Comparison of ENCODE assay signal across 14 mouse cellular contexts in the genomic region with DNA sequence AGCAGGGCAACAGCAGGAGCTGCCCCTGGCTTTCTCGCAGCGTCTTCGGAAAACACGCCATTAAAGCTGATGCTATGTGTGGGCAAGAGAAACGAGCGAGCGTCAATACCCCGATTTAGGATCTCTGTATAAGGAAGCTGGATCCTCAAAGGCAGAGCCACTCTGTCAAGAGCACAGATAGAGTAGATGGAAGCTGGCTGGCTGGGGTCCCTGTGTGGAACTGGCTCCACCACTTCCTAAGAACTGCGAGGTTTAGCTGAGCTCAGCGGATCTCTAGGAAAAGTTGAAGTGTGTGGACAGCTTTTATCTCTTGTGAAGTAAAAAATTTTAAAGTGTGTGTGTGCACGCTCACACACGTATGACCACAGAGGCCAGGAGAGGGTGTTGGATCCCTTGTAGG.
DNase-seq lines count a peak whose midpoint lies in the region; ATAC-seq and TF ChIP-seq lines count a peak whose summit lies in the region.
"Had no signal": no experiment of that assay in that cellular context is flagged by ENCODE, and none has a peak within 500 bp of the region (broad histone marks: within the 10 kb centered on the region; RNA-seq: fewer than 3 reads in every experiment).

No protein-coding gene starts in this region.

- H3K4me2 ChIP-seq in intestine, embryonic 15.5 days (replicated peaks), result no peak overlapping the region
- H3K4me2 ChIP-seq in intestine, postnatal 0 days (replicated peaks; ENCODE audit: low read depth), result no peak overlapping the region
- H3K4me2 ChIP-seq in midbrain, embryonic 11.5 days, result no peak overlapping the region
- H3K4me2 ChIP-seq: embryonic facial prominence, embryonic 13.5 days had no signal

- peaks cover 10% of the 10 kb centered on the region; the same call in 1 of the 2 replicates for H3K4me1 ChIP-seq in intestine, embryonic 15.5 days (replicated peaks)
- H3K4me1 ChIP-seq in intestine, postnatal 0 days (replicated peaks; ENCODE audit: control insufficient read depth, insufficient read depth, low read length), result no peaks in the 10 kb centered on the region; the same call in 1 of the 2 replicates
- peaks cover 19% of the 10 kb centered on the region for H3K4me1 ChIP-seq in midbrain, embryonic 10.5 days
- peaks cover 8% of the 10 kb centered on the region; the same call in 1 of the 2 replicates for H3K4me1 ChIP-seq in midbrain, embryonic 11.5 days (ENCODE audit: control insufficient read depth, insufficient read depth, low read length)
- peaks cover 39% of the 10 kb centered on the region for H3K4me1 ChIP-seq in olfactory bulb, adult 2 months (ENCODE audit: control insufficient read depth, insufficient read depth, low read length)
- H3K4me1 ChIP-seq: megakaryocyte, embryonic 14.5 days had no signal

- 75% methylated on average over 12 of the region's 12 CpGs for WGBS in intestine, embryonic 15.5 days
- 84% methylated on average over 12 of the region's 12 CpGs for WGBS in intestine, postnatal 0 days
- 88% methylated on average over 12 of the region's 12 CpGs for WGBS in midbrain, embryonic 10.5 days
- 92% methylated on average over 12 of the region's 12 CpGs for WGBS in midbrain, embryonic 11.5 days
- 58% methylated on average over 12 of the region's 12 CpGs for WGBS in olfactory bulb, adult 2 months

- 0 out of 2 replicates have a peak overlapping the region, but pooled peaks have one; percentile 3 for H3K27ac ChIP-seq in intestine, embryonic 15.5 days
- H3K27ac ChIP-seq in intestine, postnatal 0 days (ENCODE audit: low read depth, low read length), result no peak overlapping the region
- H3K27ac ChIP-seq in midbrain, embryonic 10.5 days (replicated peaks), result 0 out of 2 replicates have a peak overlapping the region, but pooled peaks have one; percentile 23
- no peak overlapping the region for H3K27ac ChIP-seq in midbrain, embryonic 11.5 days (ENCODE audit: low read depth, low read length)
- peak overlapping the region; percentile 73 for H3K27ac ChIP-seq in olfactory bulb, adult 2 months (ENCODE audit: insufficient read depth, low read depth, low read length)
- H3K27ac ChIP-seq: embryonic facial prominence, embryonic 13.5 days had no signal

- DNase-seq in heart, adult 11 months, result peak; percentile 88
- no peak for DNase-seq in heart, postnatal 25 days (ENCODE audit: low spot score)
- DNase-seq in midbrain, embryonic 10.5 days (ENCODE audit: low spot score), result no peak
- no peak for DNase-seq in midbrain, embryonic 11.5 days (ENCODE audit: low spot score, missing footprints)
- DNase-seq: adrenal gland, postnatal 36 days; cerebellum, adult 11-12 months; gastrocnemius, postnatal 25 days; right cerebral cortex, postnatal 25 days; thymus, adult 18-20 months had no signal

- intact Hi-C loops in heart, postnatal 25 days (cut with DNase I), result loop anchor here (5.0 kb wide), 1 partner anchor 85 kb away; no protein-coding TSS in a partner anchor

- no peaks in the 10 kb centered on the region for H3K36me3 ChIP-seq in intestine, embryonic 15.5 days
- H3K36me3 ChIP-seq in intestine, postnatal 0 days (ENCODE audit: control insufficient read depth, insufficient read depth), result no peaks in the 10 kb centered on the region
- no peaks in the 10 kb centered on the region for H3K36me3 ChIP-seq in midbrain, embryonic 10.5 days
- H3K36me3 ChIP-seq in midbrain, embryonic 11.5 days (ENCODE audit: control insufficient read depth, insufficient read depth, low read length), result no peaks in the 10 kb centered on the region
- H3K36me3 ChIP-seq: embryonic facial prominence, embryonic 13.5 days had no signal

- no peak overlapping the region for H3K4me3 ChIP-seq in intestine, embryonic 15.5 days (replicated peaks)
- H3K4me3 ChIP-seq in intestine, postnatal 0 days (ENCODE audit: low read depth, low read length), result no peak overlapping the region
- no peak overlapping the region for H3K4me3 ChIP-seq in midbrain, embryonic 10.5 days
- H3K4me3 ChIP-seq in midbrain, embryonic 11.5 days (ENCODE audit: low read depth, low read length), result no peak overlapping the region
- no peak overlapping the region for H3K4me3 ChIP-seq in olfactory bulb, adult 2 months (ENCODE audit: insufficient read depth, low read depth, low read length)
- H3K4me3 ChIP-seq: embryonic facial prominence, embryonic 13.5 days; megakaryocyte, embryonic 14.5 days had no signal

- TF ChIP-seq POLR2A in olfactory bulb, adult 2 months (IDR thresholded peaks at IDR 0.05; ENCODE audit: insufficient read depth, low read depth, low read length), result no peak

- no peak for TF ChIP-seq CTCF in intestine, postnatal 0 days (IDR thresholded peaks at IDR 0.05; ENCODE audit: low read depth)
- no peak for TF ChIP-seq CTCF in olfactory bulb, adult 2 months (IDR thresholded peaks at IDR 0.05; ENCODE audit: insufficient read depth, low read depth, low read length)

- H3K27me3 ChIP-seq in intestine, embryonic 15.5 days (replicated peaks), result no peaks in the 10 kb centered on the region
- H3K27me3 ChIP-seq in intestine, postnatal 0 days (replicated peaks; ENCODE audit: control insufficient read depth, insufficient read depth, low read length), result no peaks in the 10 kb centered on the region
- H3K27me3 ChIP-seq in midbrain, embryonic 10.5 days (ENCODE audit: low read depth, poor library complexity, severe bottlenecking), result no peaks in the 10 kb centered on the region
- no peaks in the 10 kb centered on the region for H3K27me3 ChIP-seq in midbrain, embryonic 11.5 days (ENCODE audit: control insufficient read depth, insufficient read depth, low read length)
- H3K27me3 ChIP-seq: embryonic facial prominence, embryonic 13.5 days had no signal

- H3K9me3 ChIP-seq in intestine, embryonic 15.5 days, result no peaks in the 10 kb centered on the region
- H3K9me3 ChIP-seq in intestine, postnatal 0 days (ENCODE audit: control insufficient read depth), result no peaks in the 10 kb centered on the region
- no peaks in the 10 kb centered on the region for H3K9me3 ChIP-seq in midbrain, embryonic 10.5 days (replicated peaks)
- H3K9me3 ChIP-seq in midbrain, embryonic 11.5 days (ENCODE audit: control insufficient read depth, low read length), result no peaks in the 10 kb centered on the region

- no peak overlapping the region for H3K9ac ChIP-seq in intestine, embryonic 15.5 days
- H3K9ac ChIP-seq in intestine, postnatal 0 days (ENCODE audit: low read depth, low read length), result no peak overlapping the region
- H3K9ac ChIP-seq in midbrain, embryonic 11.5 days (ENCODE audit: low read length), result no peak overlapping the region
- H3K9ac ChIP-seq: embryonic facial prominence, embryonic 13.5 days had no signal

- no peak for ATAC-seq in intestine, embryonic 15.5 days
- ATAC-seq in intestine, postnatal 0 days, result no peak
- no peak for ATAC-seq in midbrain, embryonic 11.5 days (ENCODE audit: low FRiP score)

Comparison
In these comparisons a context has a peak if more than half of its experiments do, and no peak if none do; other contexts are left out.
1. H3K27ac ChIP-seq: peak in intestine, embryonic 15.5 days (single experiment), midbrain, embryonic 10.5 days (single experiment) and olfactory bulb, adult 2 months (single experiment); none in intestine, postnatal 0 days (single experiment) and midbrain, embryonic 11.5 days (single experiment).